Mouse (Mus musculus) heart, adult 2 months (tissue): ENCODE measurements around the gene Nhsl1.
A peak's percentile ranks its signal among the peaks of the same experiment; 100 is the strongest.

Source experiments
- CTCF ChIP-seq: fragments of 200-600 bp; IDR thresholded peaks from 2 replicates; pipeline ENCODE4 v1.8.1; 2022; ENCODE audit warnings: antibody characterized with exemption, mild to moderate bottlenecking, moderate library complexity
- POLR2A ChIP-seq: fragments of 200-500 bp; IDR thresholded peaks from 2 replicates; pipeline ENCODE4 v1.6.1; 2011; ENCODE audit warnings: mild to moderate bottlenecking, low read depth, low read length, control low read depth; ENCODE audit not compliant: insufficient read depth

GRCm38 (mm10) chr10:18447299-18447698 lies 128.5 kb downstream of the Nhsl1 start:
- TF ChIP-seq CTCF (no peak), POLR2A (peak; percentile 30; the same call in 1 of the 2 replicates)
